Mouse (Mus musculus) kidney, adult 2 months (tissue): ENCODE measurements around the gene Trim46.

ENCODE experiments used
- CTCF ChIP-seq: fragments of 200-500 bp; conservative IDR thresholded peaks from 2 replicates; pipeline ENCODE4 v1.5.1; 2011; ENCODE audit warnings: low read depth, mild to moderate bottlenecking, control low read depth, low read length, moderate library complexity, mixed read lengths; ENCODE audit not compliant: insufficient read depth, insufficient read length
- POLR2A ChIP-seq: fragments of 200-500 bp; IDR thresholded peaks from one replicate; pipeline ENCODE4 v1.6.1; 2011; ENCODE audit warnings: low read depth, low read length, control low read depth

GRCm38 (mm10) chr3:89268916-89269315 lies 22.8 kb upstream of the Trim46 start:
- no peak for TF ChIP-seq POLR2A
- TF ChIP-seq CTCF = no peak
